Mouse (Mus musculus) kidney, postnatal 0 days (tissue): ENCODE results near the gene Cuedc1. TPM values are rescaled to one million over a fixed set of nuclear protein-coding genes. Genes with fewer than 3 reads are reported as not detected.

Experiments used
- ATAC-seq: fragments of 200-750 bp; cut with Nextera tagmentation; replicated peaks from 2 replicates; pipeline ENCODE4 v1.8.0; 2017; ENCODE audit warnings: low read depth, moderate number of reproducible peaks, moderate TSS enrichment, moderate library complexity; ENCODE audit not compliant: low FRiP score
- DNase-seq: peaks from one replicate; pipeline ENCODE4 v3.0.0-alpha.2; 2016; ENCODE audit warnings: low spot score
- H3K27ac ChIP-seq: fragments of 300-500 bp; sonication (generic); 2 replicates; pipeline ENCODE4 v1.5.1; 2014; ENCODE audit warnings: mild to moderate bottlenecking
- H3K27me3 ChIP-seq: fragments of 300-500 bp; sonication (generic); 2 replicates; pipeline ENCODE4 v1.6.1; 2014; ENCODE audit warnings: low read length, mixed read lengths; ENCODE audit not compliant: insufficient read depth
- H3K36me3 ChIP-seq: fragments of 300-500 bp; sonication (generic); 2 replicates; pipeline ENCODE4 v1.6.1; 2014; ENCODE audit warnings: low read length, mixed read lengths; ENCODE audit not compliant: insufficient read depth
- H3K4me1 ChIP-seq: fragments of 300-500 bp; sonication (generic); replicated peaks from 2 replicates; pipeline ENCODE4 v1.6.1; 2014; ENCODE audit warnings: antibody characterized with exemption, low read length, mixed read lengths; ENCODE audit not compliant: insufficient read depth
- H3K4me2 ChIP-seq: fragments of 300-500 bp; sonication (generic); 2 replicates; pipeline ENCODE4 v1.6.1; 2014; ENCODE audit warnings: mild to moderate bottlenecking, low read length, moderate library complexity, mixed read lengths
- H3K4me3 ChIP-seq: fragments of 300-500 bp; sonication (generic); replicated peaks from 2 replicates; pipeline ENCODE4 v1.5.1; 2014; ENCODE audit warnings: low read depth, low read length
- H3K9ac ChIP-seq: fragments of 300-500 bp; sonication (generic); 2 replicates; pipeline ENCODE4 v1.6.1; 2014; ENCODE audit warnings: low read depth, low read length
- H3K9me3 ChIP-seq: fragments of 300-500 bp; sonication (generic); replicated peaks from 2 replicates; pipeline ENCODE4 v1.6.1; 2016; ENCODE audit warnings: low read length, inconsistent platforms, mixed read lengths
- CTCF ChIP-seq: IDR thresholded peaks from 2 replicates; pipeline ENCODE4 v1.5.1; 2016; ENCODE audit warnings: antibody characterized with exemption, low read depth, mild to moderate bottlenecking, moderate library complexity
- WGBS: fragments of 180-500 bp; shearing (Covaris S2); extraction: QIAGEN DNeasy Blood & Tissue Kit; methylation state at CpG from one replicate; pipeline ENCODE4 v1.1.7; 2014; 5-methylcytosine and 5-hydroxymethylcytosine counted together
- polyA plus RNA-seq: library from polyadenylated mRNA; unstranded; fragments of >200 nt; fragmentation: Nextera tagmentation; extraction: Ambion mirVana; gene quantifications from 2 replicates; pipeline ENCODE4 v1.2.1, GENCODE M21; 2015

Gene Cuedc1
- polyA plus RNA-seq, 1 experiment from 2014 or later: 16.4 TPM

- Histone ChIP-seq H3K4me3 (no peak overlapping the region), H3K27me3 (no peaks in the 10 kb centered on the region), H3K36me3 (no peaks in the 10 kb centered on the region), H3K27ac (peak overlapping the region; percentile 95), H3K9me3 (no peaks in the 10 kb centered on the region), H3K4me1 (peaks cover 41% of the 10 kb centered on the region; the same call in 1 of the 2 replicates), H3K4me2 (peak overlapping the region; percentile 71; the same call in 1 of the 2 replicates), H3K9ac (no peak overlapping the region)
- DNase-seq: no peak
- WGBS: 39% methylated on average over 5 of the region's 5 CpGs
- no peak for ATAC-seq
- no peak for TF ChIP-seq CTCF
Measured at GRCm38 (mm10) chr11:88160316-88160715, 62.5 kb downstream of the Cuedc1 start.

- Histone ChIP-seq H3K27me3 (no peaks in the 10 kb centered on the region), H3K27ac (peak overlapping the region; percentile 95), H3K4me3 (peak overlapping the region; percentile 28), H3K4me1 (peaks cover 44% of the 10 kb centered on the region; the same call in 1 of the 2 replicates), H3K36me3 (no peaks in the 10 kb centered on the region), H3K9ac (peak overlapping the region; percentile 51; the same call in 1 of the 2 replicates), H3K9me3 (no peaks in the 10 kb centered on the region), H3K4me2 (peak overlapping the region; percentile 71)
- no peak for TF ChIP-seq CTCF
- ATAC-seq: peak; percentile 71
- DNase-seq: peak; percentile 96
- under 1% methylated on average over 19 of the region's 33 CpGs for WGBS
Measured at GRCm38 (mm10) chr11:88161051-88161581, 63.3 kb downstream of the Cuedc1 start.

GRCm38 (mm10) chr11:88161651-88162362 lies 63.9 kb downstream of the Cuedc1 start:
- Histone ChIP-seq H3K9me3 (no peaks in the 10 kb centered on the region), H3K36me3 (no peaks in the 10 kb centered on the region), H3K4me2 (peak overlapping the region; percentile 71), H3K9ac (0 out of 2 replicates have a peak overlapping the region, but pooled peaks have one; percentile 32), H3K27me3 (no peaks in the 10 kb centered on the region), H3K4me1 (peaks cover 39% of the 10 kb centered on the region; the same call in 1 of the 2 replicates), H3K4me3 (peak overlapping the region; percentile 28), H3K27ac (peak overlapping the region; percentile 95)
- peak; percentile 94 for DNase-seq
- peak; percentile 91 for TF ChIP-seq CTCF
- WGBS: 1% methylated on average over 12 of the region's 15 CpGs
- ATAC-seq: peak; percentile 65

DNA sequence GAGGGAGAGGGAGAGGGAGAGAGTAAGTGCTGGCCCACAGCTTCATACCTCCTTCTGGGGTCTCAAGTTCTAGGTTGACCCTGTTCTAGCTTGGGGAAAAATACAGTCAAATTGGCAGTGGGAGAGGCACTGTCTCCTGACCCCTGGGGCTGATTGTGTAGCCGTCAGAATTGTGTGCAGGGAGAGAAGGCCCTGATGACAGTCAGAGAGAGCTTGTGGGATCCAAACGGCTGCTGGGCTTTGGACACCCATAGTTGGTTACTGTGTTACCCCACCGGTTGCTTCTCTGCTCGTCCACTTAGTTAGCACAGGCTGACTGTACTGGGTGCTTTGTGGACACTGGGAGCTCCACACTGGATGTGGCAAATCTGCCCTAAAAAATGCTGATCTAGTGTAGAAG lies 64.9 kb downstream of the Cuedc1 start:
- H3K4me2 ChIP-seq: no peak overlapping the region
- 0 out of 2 replicates have a peak overlapping the region, but pooled peaks have one; percentile 9 for H3K27ac ChIP-seq
- peaks cover 36% of the 10 kb centered on the region; the same call in 1 of the 2 replicates for H3K4me1 ChIP-seq
- no peak for DNase-seq
- H3K36me3 ChIP-seq: no peaks in the 10 kb centered on the region
- H3K9me3 ChIP-seq: no peaks in the 10 kb centered on the region
- no peaks in the 10 kb centered on the region for H3K27me3 ChIP-seq
- no peak overlapping the region for H3K4me3 ChIP-seq
- no peak for ATAC-seq
- no peak overlapping the region for H3K9ac ChIP-seq
- no peak for TF ChIP-seq CTCF
- 71% methylated on average over 4 of the region's 4 CpGs for WGBS

GRCm38 (mm10) chr11:88164213-88164723 lies 66.4 kb downstream of the Cuedc1 start:
- Histone ChIP-seq H3K4me3 (no peak overlapping the region), H3K27me3 (no peaks in the 10 kb centered on the region), H3K4me1 (peaks cover 36% of the 10 kb centered on the region; the same call in 1 of the 2 replicates), H3K9ac (peak overlapping the region; percentile 23; the same call in 1 of the 2 replicates), H3K36me3 (no peaks in the 10 kb centered on the region), H3K9me3 (no peaks in the 10 kb centered on the region), H3K27ac (peak overlapping the region; percentile 86), H3K4me2 (no peak overlapping the region)
- 74% methylated on average over 7 of the region's 7 CpGs for WGBS
- no peak for ATAC-seq
- TF ChIP-seq CTCF: no peak
- no peak for DNase-seq

DNA sequence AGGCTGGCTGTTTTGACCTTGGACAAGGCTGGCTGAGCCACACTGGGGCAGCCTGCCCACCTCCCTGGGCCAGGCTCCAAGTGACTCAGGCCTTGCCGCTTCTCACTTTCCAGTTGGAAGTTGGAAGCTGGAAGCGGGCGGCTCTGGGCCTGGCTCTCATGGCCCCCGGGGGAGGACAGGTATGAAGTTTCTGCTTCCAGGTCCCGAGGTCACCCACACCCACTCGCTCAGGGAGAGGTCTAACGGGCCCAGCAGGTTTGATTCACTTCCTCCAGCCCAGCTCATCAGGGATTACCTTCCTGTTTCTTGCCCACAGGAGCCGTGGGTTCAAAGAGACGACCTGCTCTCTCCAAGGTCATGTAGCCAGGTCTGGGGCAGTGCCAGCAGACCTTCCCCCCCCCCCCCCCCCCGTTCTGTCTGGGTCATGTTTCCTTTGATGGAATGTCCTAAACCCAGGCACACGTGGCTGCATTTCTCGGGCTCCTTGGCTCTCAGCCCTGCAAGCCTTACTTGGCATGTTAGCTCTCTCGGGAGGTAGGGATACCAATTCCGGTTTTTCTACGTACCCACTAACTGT lies 67.0 kb downstream of the Cuedc1 start:
- H3K27me3 ChIP-seq: no peaks in the 10 kb centered on the region
- DNase-seq (peak; percentile 74), ATAC-seq (peak; percentile 23; the same call in 1 of the 2 replicates)
- H3K4me2 ChIP-seq: no peak overlapping the region; the same call in 1 of the 2 replicates
- H3K4me3 ChIP-seq: no peak overlapping the region
- peaks cover 32% of the 10 kb centered on the region; the same call in 1 of the 2 replicates for H3K4me1 ChIP-seq
- no peaks in the 10 kb centered on the region for H3K9me3 ChIP-seq
- H3K36me3 ChIP-seq: no peaks in the 10 kb centered on the region
- no peak for TF ChIP-seq CTCF
- peak overlapping the region; percentile 86 for H3K27ac ChIP-seq
- H3K9ac ChIP-seq: peak overlapping the region; percentile 23
- WGBS: 14% methylated on average over 14 of the region's 15 CpGs
